Mouse (Mus musculus): Measurements from ENCODE around the gene Atrn.

- TF ChIP-seq MAX (IDR thresholded peaks at IDR 0.05; ENCODE audit: low read depth) (no peak), POLR2A (IDR thresholded peaks at IDR 0.05; ENCODE audit: insufficient read length, low read depth) (no peak), POLR2AphosphoS2 (IDR thresholded peaks at IDR 0.05; ENCODE audit: insufficient read length, low read depth) (no peak), MYOD1 (IDR thresholded peaks at IDR 0.05; ENCODE audit: control insufficient read depth in 1 of 3, insufficient read length in 2 of 3, low read depth in 2 of 3) (no peak), TCF12 (IDR thresholded peaks at IDR 0.05; ENCODE audit: insufficient read depth, poor library complexity, severe bottlenecking) (no peak), USF1 (IDR thresholded peaks at IDR 0.05; ENCODE audit: low read depth) (no peak), CEBPB (IDR thresholded peaks at IDR 0.05; ENCODE audit: insufficient read depth, poor library complexity, severe bottlenecking) (no peak), TCF3 (IDR thresholded peaks at IDR 0.05; ENCODE audit: insufficient read length, low read depth) (no peak), E2F4 (IDR thresholded peaks at IDR 0.05; ENCODE audit: insufficient read depth) (no peak)
Measured at GRCm38 (mm10) chr2:130949781-130950180, 43.5 kb downstream of the Atrn start.
